Mouse (Mus musculus) gastrocnemius, adult 2 months (tissue): ENCODE measurements around the gene Gm28036. TPM values are rescaled to one million over a fixed set of nuclear protein-coding genes. Genes with fewer than 3 reads are reported as not detected.
"Not testable (repeated sequence)": the region's sequence is repeated elsewhere in the genome, so short reads cannot be mapped to it uniquely, and the experiment has no call there.

Experiments used
- DNase-seq: peaks from one replicate; pipeline ENCODE4 v3.0.0; 2022
- H3K27ac ChIP-seq: fragments of 200-600 bp; 2 replicates; pipeline ENCODE4 v1.8.1; 2022; ENCODE audit warnings: mild to moderate bottlenecking
- H3K4me3 ChIP-seq: fragments of 200-600 bp; 2 replicates; pipeline ENCODE4 v1.8.1; 2022; ENCODE audit warnings: mild to moderate bottlenecking, moderate library complexity
- CTCF ChIP-seq: fragments of 200-600 bp; IDR thresholded peaks from 2 replicates; pipeline ENCODE4 v1.8.1; 2022; ENCODE audit warnings: antibody characterized with exemption, mild to moderate bottlenecking, moderate library complexity
- intact Hi-C: fragments of 180-260 bp; cut with DNase I; formaldehyde crosslinking; loops from one replicate; pipeline ENCODE4 v1.15.1; 2025
- total RNA-seq, 2 experiments: library from RNA; stranded (reverse); gene quantifications; 2 replicates each; pipeline ENCODE4 v1.2.3; 2021

The Gm28036 gene
- total RNA-seq, 2 experiments from 2014 or later = 3.8 to 4.3 TPM

DNA sequence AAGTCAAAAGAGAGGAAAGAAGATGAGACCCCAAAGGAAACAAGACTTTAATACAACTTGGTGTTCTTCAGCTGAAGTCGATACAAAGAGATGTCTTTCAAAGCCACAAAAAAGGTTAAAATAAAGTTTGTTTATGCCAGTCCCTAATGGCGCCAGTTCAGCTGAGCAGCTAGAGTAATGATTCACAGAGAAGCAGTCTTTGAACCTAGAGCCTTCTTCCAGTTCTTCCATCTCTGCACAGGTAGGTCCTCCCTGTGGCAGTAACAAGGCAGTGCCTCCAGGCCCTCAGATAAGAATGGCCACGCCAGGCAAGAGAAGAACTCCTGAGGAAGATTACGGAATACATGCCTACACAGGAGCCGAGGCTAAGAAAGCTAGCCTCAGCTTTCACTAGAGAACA lies 3.2 kb downstream of the Gm28036 start:
- TF ChIP-seq CTCF = no peak
- no peak for DNase-seq
- Histone ChIP-seq H3K4me3 (no peak overlapping the region), H3K27ac (no peak overlapping the region)
- intact Hi-C loops = no loop called here

DNA sequence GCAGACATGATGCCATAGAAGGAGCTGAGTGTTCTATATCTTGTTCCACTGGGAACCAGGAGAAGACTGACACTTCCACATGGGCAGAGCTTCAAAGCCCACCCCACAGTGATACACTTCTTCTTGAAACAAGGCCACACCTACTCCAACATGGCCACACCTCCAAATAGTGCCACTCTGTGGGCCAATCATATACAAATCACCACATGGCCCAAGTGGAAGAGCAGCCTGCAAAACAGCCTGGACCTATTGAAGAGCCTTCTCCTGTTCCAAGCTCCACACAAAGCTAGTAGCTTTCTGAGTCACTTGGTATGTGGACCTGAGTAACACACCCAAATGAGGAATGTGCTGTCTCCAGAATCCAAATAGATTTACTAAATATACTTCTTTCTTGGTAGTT lies 7.3 kb downstream of the Gm28036 start:
- TF ChIP-seq CTCF = no peak
- no peak for DNase-seq
- no peak overlapping the region for H3K27ac ChIP-seq
- no peak overlapping the region for H3K4me3 ChIP-seq
- intact Hi-C loops = no loop called here

DNA sequence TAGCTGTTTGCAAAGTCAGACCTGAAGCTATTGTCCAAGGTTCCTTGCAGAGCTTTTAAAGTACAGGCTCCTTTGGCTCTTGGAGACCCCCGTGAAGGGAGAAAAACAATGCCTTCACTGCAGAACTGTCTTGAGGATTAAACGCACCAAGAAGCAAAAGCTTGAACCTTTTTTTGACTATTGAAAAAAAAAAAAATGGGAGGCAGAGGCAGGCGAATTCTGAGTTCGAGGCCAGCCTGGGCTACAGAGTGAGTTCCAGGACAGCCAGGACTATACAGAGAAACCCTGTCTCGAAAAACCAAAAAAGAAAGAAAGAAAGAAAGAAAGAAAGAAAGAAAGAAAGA lies 14.8 kb downstream of the Gm28036 start:
- intact Hi-C loops, DNase-seq: not testable (repeated sequence)
- Histone ChIP-seq H3K4me3 (peak overlapping the region; percentile 96), H3K27ac (peak overlapping the region; percentile 96)

DNA sequence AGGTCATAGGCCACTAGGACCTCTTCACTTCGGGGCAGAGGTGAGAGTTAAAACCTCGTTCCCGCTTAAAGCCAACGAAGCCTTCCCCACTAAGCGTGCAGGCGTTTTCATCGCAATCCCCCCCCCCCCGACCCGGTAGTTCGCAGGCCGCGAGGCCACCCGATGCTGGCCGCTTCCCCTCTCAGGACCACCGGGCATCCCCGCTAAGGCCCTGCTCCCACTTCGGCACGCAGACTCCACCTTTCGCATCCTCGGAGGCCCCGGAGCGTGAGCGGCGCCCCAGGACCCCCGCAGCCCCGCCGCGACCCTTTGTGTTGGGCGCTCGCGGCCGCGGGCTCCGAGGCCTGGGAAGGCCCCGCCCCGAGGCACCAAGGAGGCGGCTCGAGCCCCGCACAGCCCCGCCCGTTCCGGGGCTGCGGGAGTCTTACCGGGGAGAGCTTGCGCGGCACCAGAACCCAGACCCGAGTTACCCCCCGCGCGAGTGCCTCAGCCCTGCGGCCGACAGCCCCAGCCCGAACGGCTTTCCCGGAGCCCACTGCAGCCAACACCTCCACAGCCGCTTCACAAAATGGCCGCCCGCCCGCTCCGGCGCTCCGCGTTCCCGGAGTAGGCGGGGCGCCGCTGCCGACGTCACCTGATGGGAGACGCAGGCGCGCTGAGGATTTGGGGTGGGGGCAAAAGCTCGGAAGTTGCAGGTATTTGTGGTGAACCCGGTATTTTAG lies 15.4 kb downstream of the Gm28036 start, which contains the start of the genes Cpne1 and Rbm12:
Gene Cpne1, minus strand, starts transcription at position 608 of the 722 bp plus-strand sequence.
Gene Rbm12, minus strand, starts transcription at position 621 of the 722 bp plus-strand sequence.
- peak within 1 kb of the TSS; percentile 96 for H3K4me3 ChIP-seq
- intact Hi-C loops = no loop called here
- DNase-seq = peak; percentile 94
- TF ChIP-seq CTCF = no peak
- peak within 1 kb of the TSS; percentile 96 for H3K27ac ChIP-seq

DNA sequence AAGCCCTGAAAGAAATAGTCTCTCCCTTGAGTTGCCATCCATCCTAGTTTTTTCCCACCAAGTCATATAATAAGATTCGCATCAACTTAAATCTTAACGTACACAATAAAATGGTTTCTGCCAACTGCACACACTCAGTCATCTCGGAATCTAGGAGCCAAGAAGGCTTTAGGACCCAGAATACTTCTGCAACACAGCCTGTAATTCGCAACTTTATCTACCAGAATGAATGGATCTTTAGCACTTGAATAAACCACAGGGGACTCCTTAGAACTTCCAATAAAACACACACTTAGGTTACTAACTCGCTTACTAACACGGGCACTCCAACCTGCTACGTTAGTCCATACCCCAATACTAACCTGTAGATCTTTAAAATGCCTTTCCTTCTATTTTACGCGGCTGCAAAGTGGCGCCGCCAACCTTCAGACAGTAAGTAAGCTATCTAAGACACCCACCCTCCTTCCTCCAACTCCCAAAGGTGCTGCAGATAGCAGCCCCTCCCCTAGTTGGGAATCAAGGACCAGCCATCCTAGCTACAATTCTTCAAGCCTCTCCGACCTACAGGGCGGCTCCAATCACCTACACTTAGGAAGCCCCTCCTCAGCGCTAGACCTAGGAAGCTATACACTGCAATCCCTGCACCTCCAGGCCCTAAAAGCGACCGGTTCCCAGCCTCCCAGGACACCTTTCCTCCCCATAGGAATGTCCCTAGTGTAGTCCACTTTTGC lies 16.1 kb downstream of the Gm28036 start:
- no peak for DNase-seq
- H3K27ac ChIP-seq = peak overlapping the region; percentile 96
- intact Hi-C loops = no loop called here
- H3K4me3 ChIP-seq = peak overlapping the region; percentile 96
- TF ChIP-seq CTCF = no peak

DNA sequence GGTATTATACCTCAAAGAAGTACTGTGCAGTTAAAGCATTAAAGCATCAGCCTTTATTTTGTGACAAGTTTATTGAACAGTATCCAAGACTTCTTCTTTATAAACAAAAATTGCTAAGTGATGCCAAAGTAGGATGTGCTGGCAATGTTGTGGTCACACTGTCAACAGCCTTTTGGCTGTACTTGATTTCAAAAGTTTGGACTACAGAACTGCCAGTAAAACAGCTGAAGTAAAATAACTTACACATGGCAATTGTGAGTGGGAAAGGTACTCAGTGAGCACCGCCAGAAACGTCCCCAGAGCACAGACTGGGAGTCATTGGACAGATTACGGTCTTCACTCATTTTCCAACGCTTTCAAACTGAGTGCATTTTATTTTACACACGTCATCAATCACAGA lies 35.0 kb downstream of the Gm28036 start:
- H3K4me3 ChIP-seq = no peak overlapping the region
- no peak overlapping the region for H3K27ac ChIP-seq
- no peak for TF ChIP-seq CTCF
- DNase-seq = no peak
- intact Hi-C loops = no loop called here

DNA sequence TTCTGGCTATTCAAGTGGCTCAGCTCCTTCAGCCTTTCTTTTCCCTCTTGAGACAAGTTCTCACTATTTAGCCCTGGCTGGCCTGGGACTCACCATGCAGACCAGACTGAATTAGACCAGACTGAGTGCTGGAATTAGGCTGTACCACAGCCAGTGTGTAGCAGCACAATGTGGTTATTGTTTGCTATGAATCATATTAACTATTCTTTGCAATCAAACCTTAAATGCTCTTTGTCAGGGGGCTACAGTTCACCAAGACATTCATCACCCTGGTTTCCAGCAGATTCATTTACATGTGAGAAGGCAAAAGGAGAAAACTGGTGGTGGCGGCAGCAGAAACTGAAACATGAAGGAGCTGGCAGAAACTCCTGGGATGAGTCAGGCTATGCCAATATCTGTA lies 37.1 kb downstream of the Gm28036 start:
- TF ChIP-seq CTCF = no peak
- H3K4me3 ChIP-seq = no peak overlapping the region
- DNase-seq = no peak
- intact Hi-C loops = no loop called here
- H3K27ac ChIP-seq = no peak overlapping the region

DNA sequence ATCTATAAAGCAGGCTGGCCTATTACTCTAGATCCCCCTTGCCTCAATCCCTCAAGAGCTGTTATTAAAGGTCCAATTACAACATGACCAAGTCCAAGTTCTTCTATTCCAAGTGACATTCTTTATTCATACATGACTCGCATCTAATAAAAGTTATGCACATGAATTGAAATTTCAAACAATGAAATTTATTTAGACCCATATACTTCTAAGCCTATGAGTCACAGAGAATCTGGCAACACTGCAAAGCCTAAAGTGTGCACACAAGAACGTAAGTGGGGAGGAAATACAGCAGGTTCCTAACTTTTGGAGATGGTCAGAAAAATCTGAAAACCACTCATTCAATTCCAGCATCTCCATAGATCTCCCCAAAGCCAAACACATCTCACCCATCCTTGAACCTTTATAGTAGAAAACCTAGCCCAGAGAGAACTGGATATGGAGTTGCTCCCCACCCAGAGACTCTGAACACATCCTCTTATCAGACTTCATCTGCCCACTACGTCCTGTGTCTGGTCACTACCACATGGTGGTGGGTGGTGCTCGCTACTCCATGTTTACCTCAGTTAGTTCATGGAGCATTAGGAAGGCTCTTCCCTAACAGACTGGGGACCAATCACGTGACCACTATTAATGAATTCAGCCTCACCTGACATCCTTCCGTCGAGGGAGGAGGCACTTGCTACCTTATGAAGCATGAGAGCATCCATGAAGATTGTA lies 39.3 kb downstream of the Gm28036 start:
- DNase-seq = no peak
- no peak overlapping the region for H3K27ac ChIP-seq
- H3K4me3 ChIP-seq = no peak overlapping the region
- intact Hi-C loops = no loop called here
- no peak for TF ChIP-seq CTCF

DNA sequence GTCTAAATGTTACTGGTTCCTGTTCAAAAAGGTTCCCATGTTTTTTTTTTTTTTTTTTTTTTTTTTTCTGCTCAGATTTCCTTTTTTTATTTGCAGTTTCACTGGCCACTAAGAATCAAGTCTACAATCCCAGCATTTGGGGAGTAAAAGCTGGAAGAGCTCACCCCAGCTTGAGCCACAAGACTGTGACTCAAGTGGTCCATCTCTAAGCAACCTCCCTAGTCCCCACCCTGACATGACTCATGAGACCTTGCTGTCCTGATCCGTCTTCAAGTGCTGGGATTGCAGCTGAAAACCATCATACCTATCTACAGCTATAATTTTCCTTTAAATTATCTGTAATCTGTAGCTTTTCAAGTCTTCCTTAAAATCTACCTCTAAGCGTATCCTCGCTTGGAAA lies 42.4 kb downstream of the Gm28036 start:
- Histone ChIP-seq H3K4me3 (no peak overlapping the region), H3K27ac (peak overlapping the region; percentile 63)
- DNase-seq = no peak
- intact Hi-C loops = no loop called here
- TF ChIP-seq CTCF = no peak

DNA sequence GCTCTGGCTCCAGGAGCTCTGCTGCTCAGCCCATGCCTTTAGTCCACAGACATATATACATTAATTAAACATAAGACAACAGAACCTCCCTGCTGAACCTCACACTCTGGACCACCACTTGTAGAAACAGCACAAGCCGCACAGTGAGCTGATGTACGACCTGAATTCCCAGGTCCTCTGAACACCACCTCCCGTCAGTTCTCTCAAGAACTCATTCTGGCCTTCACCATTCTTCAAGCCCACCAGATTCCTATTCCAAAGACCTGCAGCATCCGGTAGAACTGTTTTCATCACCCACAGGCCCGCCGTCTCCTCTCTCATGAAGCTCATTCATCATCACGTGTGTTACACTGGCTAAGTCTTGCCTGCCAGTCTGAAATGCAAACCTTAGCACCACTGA lies 46.5 kb downstream of the Gm28036 start:
- DNase-seq = no peak
- TF ChIP-seq CTCF = no peak
- intact Hi-C loops = no loop called here
- H3K4me3 ChIP-seq = no peak overlapping the region
- H3K27ac ChIP-seq = peak overlapping the region; percentile 50; the same call in 1 of the 2 replicates

DNA sequence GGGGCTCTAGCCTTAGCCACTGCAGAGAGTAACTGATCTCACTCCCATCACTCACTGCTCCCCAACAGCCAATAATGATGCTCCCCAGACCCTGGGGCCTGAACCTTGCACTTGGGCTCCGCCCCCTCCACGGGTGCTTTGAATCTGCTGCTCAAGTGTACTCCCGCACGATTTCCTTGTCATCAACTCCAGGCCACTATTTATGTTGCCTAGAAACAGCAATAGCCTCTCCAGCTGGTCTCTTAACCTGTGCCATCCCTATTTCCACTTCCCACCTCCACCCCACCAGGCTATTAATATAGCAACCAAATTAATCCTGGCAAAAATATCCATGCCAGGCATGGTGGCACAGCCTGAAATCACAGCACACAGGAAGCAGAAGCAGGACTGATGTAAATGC lies 47.2 kb downstream of the Gm28036 start:
- Histone ChIP-seq H3K27ac (peak overlapping the region; percentile 50; the same call in 1 of the 2 replicates), H3K4me3 (no peak overlapping the region)
- intact Hi-C loops = loop anchor here (2.0 kb wide), 1 partner anchor 73 kb away; the partner anchor contains the start of gene 6430550D23Rik
- peak; percentile 41 for DNase-seq
- no peak for TF ChIP-seq CTCF

DNA sequence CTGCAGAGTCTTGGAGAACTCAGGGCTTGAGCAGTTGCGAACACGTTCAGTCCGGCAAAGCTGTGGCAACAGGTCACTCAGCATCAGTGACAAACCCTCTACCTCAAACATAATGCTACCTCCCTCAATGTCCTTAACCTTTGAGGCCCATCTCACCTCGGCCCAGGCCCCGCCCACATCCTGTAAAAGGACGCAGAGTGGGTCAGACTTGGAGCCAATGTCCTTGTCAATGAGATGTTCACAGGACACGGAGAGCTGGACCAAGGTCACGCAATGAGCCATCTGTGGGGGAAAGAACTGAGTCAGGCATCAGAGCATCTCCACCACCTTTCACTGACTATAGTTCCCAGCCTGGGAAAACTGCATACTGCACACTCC lies 47.7 kb downstream of the Gm28036 start:
- no peak for TF ChIP-seq CTCF
- H3K4me3 ChIP-seq = no peak overlapping the region
- H3K27ac ChIP-seq = peak overlapping the region; percentile 50; the same call in 1 of the 2 replicates
- intact Hi-C loops = loop anchor here (2.0 kb wide), 1 partner anchor 72 kb away; the partner anchor contains the start of gene 6430550D23Rik
- no peak for DNase-seq
